Mouse (Mus musculus): Measurements from ENCODE around the gene Il21r.
A peak's percentile ranks its signal among the peaks of the same experiment; 100 is the strongest.

Il21r gene

DNA sequence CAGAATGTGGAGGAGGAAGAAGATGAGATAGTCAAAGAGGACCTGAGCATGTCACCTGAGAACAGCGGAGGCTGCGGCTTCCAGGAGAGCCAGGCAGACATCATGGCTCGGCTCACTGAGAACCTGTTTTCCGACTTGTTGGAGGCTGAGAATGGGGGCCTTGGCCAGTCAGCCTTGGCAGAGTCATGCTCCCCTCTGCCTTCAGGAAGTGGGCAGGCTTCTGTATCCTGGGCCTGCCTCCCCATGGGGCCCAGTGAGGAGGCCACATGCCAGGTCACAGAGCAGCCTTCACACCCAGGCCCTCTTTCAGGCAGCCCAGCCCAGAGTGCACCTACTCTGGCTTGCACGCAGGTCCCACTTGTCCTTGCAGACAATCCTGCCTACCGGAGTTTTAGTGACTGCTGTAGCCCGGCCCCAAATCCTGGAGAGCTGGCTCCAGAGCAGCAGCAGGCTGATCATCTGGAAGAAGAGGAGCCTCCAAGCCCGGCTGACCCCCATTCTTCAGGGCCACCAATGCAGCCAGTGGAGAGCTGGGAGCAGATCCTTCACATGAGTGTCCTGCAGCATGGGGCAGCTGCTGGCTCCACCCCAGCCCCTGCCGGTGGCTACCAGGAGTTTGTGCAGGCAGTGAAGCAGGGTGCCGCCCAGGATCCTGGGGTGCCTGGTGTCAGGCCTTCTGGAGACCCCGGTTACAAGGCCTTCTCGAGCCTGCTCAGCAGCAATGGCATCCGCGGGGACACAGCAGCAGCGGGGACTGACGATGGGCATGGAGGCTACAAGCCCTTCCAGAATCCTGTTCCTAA lies 27.3 kb upstream of the Il21r start:
- no peak for DNase-seq

DNA sequence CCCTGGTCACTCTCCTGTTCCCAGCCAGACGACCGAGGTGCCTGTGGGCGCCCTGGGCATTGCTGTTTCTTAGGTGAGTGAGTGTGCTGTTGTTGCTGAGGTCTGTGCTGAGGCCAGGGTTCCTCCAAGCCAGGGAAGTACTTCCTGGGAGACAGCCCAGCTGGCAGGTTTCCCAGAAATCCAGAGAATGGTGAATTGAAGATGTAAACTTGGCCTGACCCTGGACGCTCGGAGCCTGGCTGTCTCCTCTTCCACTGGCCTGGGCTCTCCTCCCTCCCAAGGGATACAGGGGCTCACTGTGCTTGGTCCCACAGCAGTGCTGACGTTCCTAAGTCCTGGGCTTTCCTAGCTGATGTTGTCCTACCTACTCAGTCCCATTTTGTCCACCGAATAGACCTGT lies 26.2 kb upstream of the Il21r start:
- peak; percentile 66 to 76 for DNase-seq

DNA sequence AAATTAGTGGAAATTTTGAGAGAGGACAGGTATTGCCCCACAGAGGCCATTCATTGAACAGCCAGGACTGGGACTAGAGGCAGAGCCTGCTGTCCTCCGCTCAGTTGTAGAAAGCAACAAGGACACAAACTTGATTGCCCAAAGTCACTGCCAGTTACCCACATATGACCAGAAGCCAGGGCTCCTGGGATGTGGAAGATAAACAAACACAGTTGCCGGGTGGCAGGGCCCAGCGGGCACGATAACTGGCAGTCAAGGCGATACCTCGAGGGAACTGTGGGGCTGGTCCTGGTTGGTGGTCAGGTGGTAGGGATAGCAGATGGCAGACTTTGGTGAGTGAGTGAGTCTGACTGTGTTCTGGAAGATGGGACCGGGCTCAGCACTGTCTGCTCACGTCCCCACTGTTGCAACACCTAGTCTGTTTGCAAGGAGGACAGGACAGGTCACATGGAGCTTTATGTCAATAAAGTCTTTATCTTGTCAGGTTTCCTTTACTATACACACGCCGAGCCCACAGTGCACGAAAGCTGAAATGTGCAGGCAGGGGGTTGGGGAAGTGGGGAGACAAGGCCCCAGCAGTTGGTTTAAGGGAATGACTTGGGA lies 25.6 kb upstream of the Il21r start:
- peak; percentile 55 to 58 for DNase-seq

DNA sequence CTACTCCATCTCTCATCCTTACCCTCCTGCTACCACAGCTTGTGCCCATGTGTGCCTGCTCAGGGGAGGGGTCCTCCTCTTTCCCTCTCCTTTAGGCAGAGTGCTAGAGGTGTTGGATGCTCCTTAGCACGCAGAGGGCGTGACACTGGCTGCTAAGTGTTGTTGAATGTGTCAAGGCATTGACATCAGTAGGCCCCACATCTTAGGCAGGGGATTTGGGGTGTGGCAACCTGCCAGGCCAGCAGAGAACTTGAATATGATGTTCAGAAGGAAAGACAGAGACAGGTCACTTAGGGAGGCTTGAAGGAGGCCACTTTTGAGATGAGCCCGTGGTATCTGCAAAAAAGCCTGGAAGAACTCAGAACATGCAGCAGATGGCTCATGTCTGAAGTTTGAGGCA lies 25.1 kb upstream of the Il21r start:
- DNase-seq: peak in 1 of 2 experiments; percentile 37

DNA sequence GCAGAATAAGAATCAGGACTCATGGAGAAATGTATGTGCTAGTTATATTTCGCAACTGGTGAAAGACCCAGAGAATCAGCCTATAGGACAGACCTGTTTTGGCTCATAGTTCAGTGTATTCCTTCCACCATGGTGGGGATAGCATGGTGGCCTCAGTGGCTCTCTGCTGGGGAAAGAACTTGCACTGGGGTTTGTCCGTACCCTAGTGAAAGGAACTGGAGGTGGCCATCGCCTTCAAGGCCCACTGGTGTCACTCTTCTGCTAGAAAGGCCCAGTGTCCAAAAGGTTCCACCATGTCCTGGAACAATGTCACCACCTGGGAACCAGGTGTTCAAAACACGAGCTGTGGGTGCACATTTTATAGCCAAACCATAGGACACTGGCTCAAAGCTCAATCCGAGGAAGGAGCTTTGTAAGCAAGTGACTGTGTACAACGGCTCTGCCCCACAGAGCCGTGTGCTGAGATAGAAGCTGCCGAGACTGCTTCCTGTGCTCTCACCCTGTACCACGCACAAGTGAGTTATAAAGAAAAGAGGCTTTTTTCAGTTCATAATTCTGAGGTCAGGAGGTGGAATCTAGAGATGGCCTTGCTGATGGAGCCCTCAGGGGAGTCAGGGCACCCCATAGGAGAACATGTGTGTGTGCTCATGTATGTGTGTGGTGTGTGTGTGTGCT lies 23.5 kb upstream of the Il21r start:
- no peak for DNase-seq

DNA sequence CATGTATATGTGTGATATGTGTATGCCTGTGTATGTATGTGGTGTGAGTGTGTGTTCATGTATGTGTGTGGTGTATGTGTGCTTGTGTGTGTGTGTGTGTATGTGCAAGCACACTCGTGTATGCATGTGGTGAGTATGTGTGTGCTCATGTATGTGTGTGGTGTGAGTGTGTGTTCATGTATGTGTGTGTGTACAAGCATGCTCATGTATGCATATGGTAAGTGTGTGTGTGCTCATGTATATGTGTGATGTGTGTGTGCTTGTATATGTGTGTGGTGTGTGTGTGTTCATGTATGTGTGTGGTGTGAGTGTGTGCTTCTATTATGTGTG lies 23.0 kb upstream of the Il21r start:
- DNase-seq: no peak

DNA sequence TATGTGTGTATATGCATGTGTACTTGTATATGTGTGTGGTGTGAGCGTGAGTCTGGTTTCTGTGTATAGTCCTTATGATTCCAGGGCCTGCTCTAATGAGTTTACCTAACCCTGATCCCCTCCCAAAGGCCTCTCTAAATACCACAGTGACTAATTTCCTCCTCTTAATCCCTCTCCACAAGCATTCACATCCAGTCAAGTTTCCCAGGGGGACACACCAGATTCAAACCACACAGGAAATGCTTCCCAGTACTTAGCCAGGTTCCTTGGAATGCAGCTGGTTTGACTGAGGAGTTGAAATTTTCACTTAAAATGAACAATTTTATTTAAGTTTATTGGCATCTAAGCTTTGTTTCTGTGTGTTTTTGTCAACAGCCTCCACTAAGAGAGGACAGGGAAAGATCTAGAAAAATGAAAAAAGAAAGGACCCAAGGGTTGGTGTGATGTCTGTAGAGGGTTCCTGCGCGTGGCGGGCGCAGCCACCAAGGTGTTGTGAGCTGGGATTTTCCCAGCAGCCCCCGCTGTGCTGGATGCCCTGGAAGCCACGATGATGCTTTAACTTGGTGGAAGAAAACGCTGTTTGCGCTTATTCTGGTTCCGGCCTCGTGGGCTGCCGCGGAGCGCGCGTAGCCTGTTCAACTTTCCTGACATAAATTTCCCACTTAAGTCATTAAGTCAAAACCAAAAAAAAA lies 22.5 kb upstream of the Il21r start:
- no peak for DNase-seq

DNA sequence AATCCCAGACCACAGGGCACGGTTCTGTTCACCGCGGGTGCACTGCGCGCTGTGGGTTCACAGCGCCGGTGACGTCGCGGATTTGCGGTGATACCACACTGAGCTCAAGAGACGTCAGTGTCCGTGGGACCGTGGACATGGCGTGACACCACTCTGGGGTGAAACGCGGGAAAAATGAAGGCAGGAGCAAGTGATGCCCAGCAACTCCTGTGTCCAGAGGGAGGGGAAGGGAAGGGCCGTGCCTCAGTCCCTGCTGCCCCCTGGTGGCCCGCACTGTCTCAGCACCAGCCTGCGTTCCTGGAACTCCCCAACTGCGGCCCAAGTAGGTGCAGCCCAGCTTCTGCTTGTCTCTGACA lies 21.9 kb upstream of the Il21r start:
- DNase-seq: peak; percentile 94 to 95

DNA sequence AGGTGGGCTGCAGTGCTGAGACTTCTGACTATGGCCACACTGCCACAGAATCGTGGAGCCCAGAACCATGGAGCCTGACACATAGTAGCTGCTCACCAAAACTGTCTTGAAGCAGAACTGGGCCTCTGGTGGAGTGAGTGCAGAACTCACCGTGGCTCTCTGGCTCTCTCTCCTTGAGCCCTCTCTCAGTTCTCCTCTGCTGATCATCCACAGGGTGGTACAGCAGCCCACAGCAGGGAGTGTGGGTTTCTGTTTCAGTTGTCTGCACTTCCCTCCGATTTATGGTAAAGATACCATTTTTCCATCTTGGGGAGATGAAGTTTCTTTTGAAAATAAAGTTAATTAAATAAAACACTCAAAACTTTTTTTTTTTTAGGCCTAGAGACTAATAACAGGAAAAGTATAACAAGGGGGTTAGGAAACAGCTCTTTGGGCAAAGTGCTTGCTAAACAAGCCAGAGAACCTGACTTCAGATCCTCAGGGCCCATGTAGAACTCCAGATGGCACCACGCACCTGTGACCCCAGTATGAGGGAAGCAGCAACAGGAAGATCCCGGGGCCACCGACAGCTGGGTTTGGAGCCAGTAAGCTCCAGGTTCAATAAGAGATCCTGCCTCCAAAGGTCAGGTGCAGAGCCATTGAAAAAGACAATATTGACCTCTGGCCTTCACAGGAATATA lies 19.8 kb upstream of the Il21r start:
- no peak for DNase-seq

DNA sequence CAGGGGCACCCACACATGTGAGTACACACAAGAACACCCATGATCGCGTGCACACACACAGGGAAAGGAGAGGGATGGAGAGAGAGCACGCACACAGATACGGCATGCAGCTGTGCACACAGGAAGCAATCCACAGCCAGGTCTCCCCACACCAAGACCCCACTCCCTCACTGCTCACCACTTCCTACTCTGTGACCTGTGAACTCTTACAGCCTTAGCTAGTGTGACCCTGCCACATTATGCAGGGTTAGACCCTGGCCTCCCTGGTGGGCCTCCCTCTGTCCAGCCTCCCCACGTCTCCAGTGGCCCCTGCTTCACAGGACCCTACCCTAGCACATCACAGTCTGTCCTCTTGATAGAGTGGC lies 19.2 kb upstream of the Il21r start:
- no peak for DNase-seq

DNA sequence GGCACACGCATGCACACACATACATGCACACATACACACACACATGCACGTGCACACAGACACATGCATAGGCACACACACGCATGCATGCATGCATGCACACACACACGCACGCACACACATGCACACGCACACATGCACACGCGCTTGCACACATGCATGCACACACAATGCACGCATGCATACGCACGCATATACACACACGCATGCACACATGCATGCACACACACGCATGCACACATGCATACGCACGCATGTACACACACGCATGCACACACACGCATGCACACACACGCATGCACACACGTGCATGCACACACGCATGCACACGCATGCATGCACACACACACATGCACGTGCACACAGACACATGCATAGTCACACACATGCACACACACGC lies 16.9 kb upstream of the Il21r start:
- DNase-seq: no peak

DNA sequence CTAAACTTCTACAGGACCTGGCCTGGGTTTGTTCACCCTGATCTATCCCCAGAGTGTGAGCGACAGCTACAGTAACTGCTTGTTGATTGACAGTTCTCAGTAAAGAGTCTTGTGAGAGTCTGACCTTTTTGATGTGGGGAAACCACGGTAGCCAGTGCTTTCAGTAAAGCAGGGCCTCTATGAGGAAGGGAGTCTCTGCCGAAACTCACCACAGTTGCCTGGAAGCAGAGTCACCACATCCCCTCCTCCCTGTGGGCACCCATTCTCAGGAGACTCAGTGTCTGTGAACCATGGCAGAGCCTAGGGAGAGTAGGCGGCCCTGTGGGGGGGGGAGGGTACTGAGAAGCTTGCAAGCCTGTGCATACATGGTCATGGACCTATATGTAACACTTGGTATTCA lies 14.5 kb upstream of the Il21r start:
- no peak for DNase-seq

DNA sequence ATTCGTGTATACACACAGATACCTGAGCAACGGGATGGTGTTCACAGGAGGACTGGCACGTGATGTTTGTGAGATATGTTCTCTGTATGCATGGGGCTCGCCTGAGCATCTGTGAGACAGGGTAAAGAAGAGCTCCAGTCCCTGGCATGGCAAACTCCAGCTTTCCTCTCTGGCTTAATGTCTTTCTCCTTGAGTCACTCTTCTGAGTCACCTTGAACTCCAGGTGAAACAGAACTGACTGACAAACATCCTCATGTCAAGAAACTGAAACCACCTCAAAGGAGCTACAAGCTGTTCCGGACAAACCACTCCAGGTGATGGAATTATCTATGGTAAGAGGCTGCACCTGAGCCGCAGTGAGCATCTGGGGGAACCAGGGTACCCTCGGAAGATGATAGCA lies 13.3 kb upstream of the Il21r start:
- no peak for DNase-seq

DNA sequence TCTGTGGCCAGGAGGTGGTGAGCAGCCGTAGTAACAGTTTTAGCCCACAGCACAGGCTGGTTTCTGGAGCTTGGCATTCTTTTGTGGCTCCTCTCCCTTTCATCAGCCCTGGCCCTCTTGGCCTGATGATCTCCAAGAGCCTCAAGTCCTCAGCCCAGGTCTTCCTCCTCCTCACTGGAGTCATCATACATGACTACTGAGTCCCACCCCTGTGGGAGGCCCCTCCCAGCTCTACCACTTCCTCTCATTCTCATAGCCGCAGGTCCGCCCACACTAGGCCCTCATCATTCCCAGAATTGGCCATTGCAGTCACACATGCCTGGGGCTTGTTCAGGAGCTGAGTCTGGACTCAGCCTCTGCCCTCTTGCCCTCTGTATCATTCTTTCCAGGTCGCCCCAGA lies 9.4 kb upstream of the Il21r start:
- no peak for DNase-seq

DNA sequence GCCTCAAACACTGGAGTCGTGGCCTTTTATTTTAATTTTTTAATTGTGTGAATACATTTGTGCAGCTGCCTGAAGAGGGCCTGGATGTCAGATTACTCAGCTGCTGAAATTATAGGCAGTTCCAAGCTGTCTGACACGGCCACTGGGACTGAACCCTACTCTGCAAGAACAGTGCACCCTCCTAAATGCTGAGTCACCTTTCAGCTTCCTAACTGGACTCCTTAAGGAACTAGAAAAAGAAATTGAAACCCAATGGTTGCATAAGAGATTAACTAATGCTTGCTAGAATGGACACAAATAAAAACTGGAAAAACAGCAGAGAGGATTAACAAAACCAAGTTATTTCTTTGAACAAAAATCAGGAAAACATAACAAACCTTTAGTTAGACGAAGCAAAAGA lies 6.8 kb upstream of the Il21r start:
- no peak for DNase-seq

DNA sequence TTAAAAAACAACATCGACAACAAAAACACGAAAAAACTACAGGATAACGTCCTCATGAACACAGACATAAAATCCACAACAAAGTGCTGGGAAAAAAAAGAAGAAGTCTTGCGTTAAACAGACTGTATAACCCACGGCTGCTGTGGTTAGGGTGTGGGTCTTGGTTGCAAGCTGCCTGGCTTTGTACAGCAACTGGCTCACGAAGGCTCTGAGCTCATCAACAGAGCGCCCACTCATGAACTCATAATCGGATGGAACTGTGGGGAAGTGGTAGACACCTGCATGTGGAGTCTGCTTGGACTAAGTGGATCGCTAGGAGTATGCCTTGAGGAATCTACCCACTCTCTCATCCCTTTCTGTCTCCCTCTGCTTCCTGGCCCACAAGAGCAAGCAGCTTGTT lies 6.1 kb upstream of the Il21r start:
- no peak for DNase-seq

DNA sequence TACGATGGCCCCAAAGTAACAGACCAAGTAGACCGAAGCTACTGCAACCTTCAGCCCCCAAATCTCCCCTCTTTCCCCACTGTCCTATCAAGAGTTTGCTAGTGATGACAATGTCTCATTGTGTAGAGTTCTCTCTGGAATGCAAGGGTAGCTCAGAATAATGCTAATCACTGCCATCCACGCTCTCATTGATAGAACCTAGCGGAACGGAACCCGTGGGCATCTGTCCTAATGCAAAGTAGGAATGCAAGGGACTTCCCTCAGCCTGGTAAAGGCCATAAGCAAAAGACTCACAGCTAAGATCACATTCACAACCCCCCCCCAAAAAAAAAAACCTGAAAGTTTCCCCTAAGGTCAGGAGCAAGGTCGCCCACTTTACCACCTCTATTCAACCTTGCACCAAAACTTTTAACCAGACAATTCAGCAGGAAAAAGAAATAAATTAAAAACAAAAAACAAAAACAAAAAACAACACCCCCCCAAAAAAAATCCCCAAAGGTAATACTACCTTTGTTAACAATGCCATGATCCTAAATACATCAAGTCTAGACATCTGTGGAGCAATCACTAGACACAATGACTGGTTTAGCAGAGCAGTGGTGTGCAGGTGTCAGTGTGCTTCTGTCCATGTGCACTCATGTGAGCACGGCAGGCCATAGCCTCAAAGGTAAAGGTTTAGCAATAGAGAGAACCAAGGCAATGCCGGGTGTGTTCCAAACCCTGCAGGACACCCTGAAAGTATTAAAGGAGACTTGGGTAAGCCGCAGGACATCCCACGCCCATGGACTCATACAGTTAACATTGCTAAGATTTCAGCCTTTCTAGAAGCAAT lies 5.5 kb upstream of the Il21r start:
- no peak for DNase-seq

DNA sequence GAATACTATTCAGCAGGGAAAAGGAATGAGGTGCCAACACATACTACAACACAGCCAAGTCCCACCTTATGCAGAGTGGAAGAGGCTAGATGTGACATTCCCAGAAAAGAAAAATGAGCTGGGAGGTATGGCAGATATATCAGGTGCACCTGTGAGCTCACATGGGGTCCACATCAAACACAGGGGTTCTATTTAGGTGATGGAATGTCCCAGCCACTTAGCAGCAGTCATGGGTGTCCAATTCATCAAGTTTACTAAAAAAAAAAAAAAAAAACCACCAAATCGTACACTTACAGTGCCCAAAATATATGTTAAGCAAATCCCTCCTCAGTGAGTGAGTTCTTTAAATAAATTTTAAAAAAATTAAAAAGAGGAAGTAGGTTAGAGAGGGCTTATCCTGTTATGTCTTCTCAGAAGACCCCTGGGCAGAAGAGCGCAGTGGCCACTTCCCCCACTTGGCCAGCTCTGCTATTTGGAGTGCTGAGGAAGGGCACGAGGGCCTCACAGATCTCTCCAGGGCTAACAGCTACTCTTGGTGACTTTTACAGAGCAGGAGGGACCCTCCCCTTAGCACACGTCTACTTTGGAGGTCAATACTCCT lies 3.8 kb upstream of the Il21r start:
- no peak for DNase-seq

DNA sequence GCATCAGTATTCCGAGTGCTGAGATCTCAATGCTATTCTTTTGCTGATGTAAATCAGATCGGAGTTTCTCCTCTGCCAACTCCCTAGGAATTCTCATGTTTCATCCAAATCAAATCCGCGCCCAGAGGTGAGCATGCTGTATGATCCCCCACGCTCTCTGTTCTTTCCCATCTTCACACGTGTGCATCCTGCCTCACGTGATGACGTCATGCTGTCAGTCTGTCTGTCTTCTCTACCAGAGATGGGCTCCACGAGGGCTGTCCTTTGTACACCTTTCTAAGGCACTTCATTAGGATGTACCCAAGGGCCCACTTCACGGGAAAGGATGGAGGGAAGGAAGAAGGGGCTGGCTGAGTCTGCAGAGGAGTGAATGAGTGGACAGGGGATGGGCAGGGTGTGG lies 3.1 kb upstream of the Il21r start:
- DNase-seq: no peak

DNA sequence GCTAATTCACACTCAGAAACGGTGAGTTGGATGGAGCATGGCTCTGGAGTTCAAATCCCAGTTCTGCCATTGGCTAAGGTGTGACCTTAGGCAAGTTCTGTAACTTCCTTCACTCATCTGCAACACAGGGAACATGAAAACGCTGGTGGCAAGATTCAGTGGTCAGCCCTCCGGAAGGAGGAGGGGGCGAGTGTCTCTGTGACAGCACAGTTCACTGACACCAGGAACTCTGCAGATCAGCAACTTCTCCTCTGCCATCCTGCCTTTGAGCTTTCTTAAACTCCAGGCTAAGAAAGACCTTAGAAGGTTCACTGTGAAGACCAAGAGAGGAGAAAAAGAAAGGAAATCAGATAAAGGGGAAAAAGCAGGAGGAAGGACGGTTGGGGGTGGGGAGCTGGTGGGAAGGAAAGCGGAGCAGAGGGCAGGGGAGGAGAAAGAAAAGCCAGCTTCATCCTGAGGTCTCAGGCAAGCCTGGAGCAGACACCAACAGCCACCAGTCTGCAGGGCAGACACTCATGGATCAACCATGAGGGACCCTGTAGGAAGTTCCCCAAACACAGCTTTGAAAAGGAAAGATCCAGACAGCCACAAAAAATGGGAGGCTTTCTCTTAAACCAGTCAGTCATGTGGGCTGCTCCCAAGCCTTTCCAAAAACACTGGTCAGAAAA lies 2.5 kb upstream of the Il21r start:
- DNase-seq: no peak

DNA sequence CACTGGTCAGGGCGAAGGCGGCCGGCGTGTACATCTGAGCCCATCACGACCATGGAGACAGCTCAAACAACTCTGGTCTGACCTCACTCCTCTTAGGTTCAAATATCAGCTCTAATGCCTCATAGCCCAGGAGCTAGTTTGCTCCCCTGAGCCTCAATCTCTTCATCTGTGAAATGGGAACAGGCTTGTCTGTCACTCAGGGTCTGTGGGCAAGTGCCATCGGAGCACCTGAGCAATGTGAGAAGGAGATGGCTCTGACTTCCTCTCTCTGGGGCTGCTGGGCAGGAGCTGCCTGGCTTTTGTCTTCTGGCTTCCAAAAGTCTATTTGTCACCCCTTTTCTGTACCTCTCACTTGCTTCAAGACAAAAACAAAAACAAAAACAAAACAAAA lies 2.0 kb upstream of the Il21r start:
- no peak for DNase-seq

Data from cerebellum, postnatal 14 days (tissue).